Mouse (Mus musculus): ENCODE measurements around the gene Apobec1. TPM values are rescaled to one million over a fixed set of nuclear protein-coding genes. Genes with fewer than 3 reads are reported as not detected.

Apobec1 gene
- polyA plus RNA-seq, 1 experiment from 2014 or later = 8.9 TPM

DNA sequence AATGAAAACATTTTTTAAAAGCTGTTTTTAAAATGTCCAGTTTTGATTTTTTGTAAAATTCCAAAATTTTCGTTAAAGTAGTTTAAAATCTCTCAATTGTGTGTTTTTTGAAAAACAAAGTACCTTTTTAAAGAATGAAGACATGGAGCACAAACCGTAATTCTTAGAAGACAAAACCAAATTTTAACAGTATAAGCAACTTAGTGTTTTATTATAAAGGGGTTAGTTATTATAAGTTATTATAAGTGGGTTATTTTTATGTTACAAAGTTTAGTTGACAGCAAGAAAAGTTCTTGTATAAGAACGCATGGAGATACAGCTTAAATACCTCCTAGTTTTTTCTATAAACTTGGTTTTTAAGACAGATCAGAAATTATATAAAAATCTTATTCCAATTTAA, 629 bp downstream of the Apobec1 start:
- Histone ChIP-seq H3K27me3 (replicated peaks; ENCODE audit: insufficient read depth, low read length) (no peaks in the 10 kb centered on the region), H3K4me1 (ENCODE audit: insufficient read depth, low read depth, low read length) (no peaks in the 10 kb centered on the region), H3K4me2 (replicated peaks; ENCODE audit: low read depth, low read length) (peak overlapping the region; percentile 64), H3K4me3 (ENCODE audit: low read depth, low read length) (peak overlapping the region; percentile 57), H3K27ac (ENCODE audit: low read length) (0 out of 2 replicates have a peak overlapping the region, but pooled peaks have one; percentile 80), H3K9me3 (ENCODE audit: low read length) (no peaks in the 10 kb centered on the region), H3K36me3 (ENCODE audit: insufficient read depth, low read length) (no peaks in the 10 kb centered on the region), H3K9ac (replicated peaks; ENCODE audit: low read depth) (no peak overlapping the region)
- DNase-seq (ENCODE audit: low spot score) (no peak), ATAC-seq (no peak)
- TF ChIP-seq EP300 (IDR thresholded peaks at IDR 0.05) (no peak), CTCF (IDR thresholded peaks at IDR 0.05) (no peak)
- WGBS = 79% methylated on average over 3 of the region's 3 CpGs

DNA sequence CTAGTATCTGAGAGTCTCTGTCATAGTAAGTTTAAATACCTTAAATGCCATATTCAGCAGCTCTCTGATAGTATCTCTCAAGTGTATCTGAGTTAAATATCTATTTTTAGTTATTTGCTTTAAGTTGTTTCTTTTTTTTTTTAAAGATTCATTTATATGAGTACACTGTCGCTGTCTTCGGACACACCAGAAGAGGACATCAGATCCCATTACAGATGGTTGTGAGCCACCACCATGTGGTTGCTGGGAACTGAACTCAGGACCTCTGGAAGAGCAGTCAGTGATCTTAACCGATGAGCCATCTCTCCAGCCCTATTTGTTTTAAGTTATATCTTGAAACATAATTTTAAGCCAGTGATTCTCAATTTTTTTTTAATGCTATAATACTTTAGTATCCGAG, 1.2 kb downstream of the Apobec1 start:
- no peaks in the 10 kb centered on the region for H3K9me3 ChIP-seq (ENCODE audit: low read length)
- H3K9ac ChIP-seq (replicated peaks; ENCODE audit: low read depth) = no peak overlapping the region
- 81% methylated on average over 4 of the region's 4 CpGs for WGBS
- H3K4me3 ChIP-seq (ENCODE audit: low read depth, low read length) = no peak overlapping the region
- ATAC-seq (no peak), DNase-seq (ENCODE audit: low spot score) (no peak)
- H3K27me3 ChIP-seq (replicated peaks; ENCODE audit: insufficient read depth, low read length) = no peaks in the 10 kb centered on the region
- no peak overlapping the region for H3K27ac ChIP-seq (ENCODE audit: low read length)
- TF ChIP-seq CTCF (IDR thresholded peaks at IDR 0.05) (no peak), EP300 (IDR thresholded peaks at IDR 0.05) (no peak)
- H3K4me1 ChIP-seq (ENCODE audit: insufficient read depth, low read depth, low read length) = no peaks in the 10 kb centered on the region
- H3K36me3 ChIP-seq (ENCODE audit: insufficient read depth, low read length) = no peaks in the 10 kb centered on the region
- H3K4me2 ChIP-seq (replicated peaks; ENCODE audit: low read depth, low read length) = no peak overlapping the region

DNA sequence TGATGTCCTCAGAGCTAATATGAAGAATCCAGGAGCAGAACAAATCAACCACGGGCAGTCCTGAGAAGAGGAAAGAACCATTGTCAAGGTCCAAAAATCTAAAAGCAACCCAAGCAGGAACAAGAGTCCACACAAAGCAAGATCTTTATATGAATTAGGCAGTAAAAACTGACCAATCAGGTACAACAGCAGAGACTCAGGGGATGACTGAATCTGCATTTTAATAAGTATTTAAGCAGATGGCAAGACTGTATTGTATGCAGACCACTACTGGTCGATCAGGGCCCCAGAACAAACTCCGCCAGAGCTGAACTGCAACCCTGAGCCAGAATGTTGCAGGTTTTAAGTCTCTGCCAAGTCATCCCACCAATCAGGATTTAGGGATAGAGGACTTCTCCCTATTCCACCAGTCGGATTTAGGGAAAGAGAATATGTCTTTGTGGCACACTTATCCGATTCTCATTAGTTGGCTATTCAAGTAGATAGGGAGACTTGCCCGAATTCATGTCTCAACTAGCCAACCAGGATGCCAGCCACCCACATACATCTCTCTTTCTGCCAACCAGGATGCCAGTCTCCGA, 2.1 kb downstream of the Apobec1 start:
- no peaks in the 10 kb centered on the region for H3K36me3 ChIP-seq (ENCODE audit: insufficient read depth, low read length)
- TF ChIP-seq CTCF (IDR thresholded peaks at IDR 0.05) (no peak), EP300 (IDR thresholded peaks at IDR 0.05) (no peak)
- H3K27ac ChIP-seq (ENCODE audit: low read length) = no peak overlapping the region
- no peaks in the 10 kb centered on the region for H3K9me3 ChIP-seq (ENCODE audit: low read length)
- no peak for DNase-seq (ENCODE audit: low spot score)
- WGBS = 75% methylated on average over 7 of the region's 7 CpGs
- no peaks in the 10 kb centered on the region for H3K27me3 ChIP-seq (replicated peaks; ENCODE audit: insufficient read depth, low read length)
- no peaks in the 10 kb centered on the region for H3K4me1 ChIP-seq (ENCODE audit: insufficient read depth, low read depth, low read length)
- H3K4me2 ChIP-seq (replicated peaks; ENCODE audit: low read depth, low read length) = no peak overlapping the region
- no peak overlapping the region for H3K4me3 ChIP-seq (ENCODE audit: low read depth, low read length)
- H3K9ac ChIP-seq (replicated peaks; ENCODE audit: low read depth) = no peak overlapping the region
- ATAC-seq = no peak

DNA sequence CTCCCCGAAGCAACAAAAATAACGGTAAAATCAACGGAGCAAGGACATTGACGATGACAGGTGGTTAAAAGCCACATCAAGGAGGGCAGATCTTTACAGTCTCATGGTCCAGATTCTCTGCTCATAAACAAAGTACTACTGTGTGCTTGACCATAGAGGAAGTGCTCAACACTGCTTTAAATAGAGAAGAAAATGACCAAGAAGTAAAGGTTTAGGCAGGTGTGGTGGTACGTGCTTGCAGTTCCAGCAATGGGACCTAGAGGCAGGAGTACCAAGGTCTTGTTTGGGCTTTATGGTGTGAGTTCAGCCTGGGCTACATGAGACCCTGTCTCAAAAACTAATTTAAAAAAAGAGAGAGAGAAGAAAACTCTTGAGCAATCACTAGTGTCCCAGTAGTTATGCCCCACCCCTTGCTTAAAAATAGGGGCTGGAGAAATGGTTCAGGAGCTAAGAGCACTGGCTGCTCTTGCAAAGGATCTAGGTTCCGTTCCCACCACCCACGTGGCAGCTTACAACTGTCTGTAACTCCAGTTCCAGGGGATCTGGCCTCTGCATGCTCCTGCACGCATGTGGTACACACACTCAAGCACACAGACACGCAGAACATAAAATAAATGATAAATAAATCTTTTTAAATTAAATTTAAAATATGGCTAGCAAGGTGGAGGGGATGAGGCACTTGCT, 3.0 kb downstream of the Apobec1 start:
- H3K9me3 ChIP-seq (ENCODE audit: low read length) = no peaks in the 10 kb centered on the region
- H3K4me3 ChIP-seq (ENCODE audit: low read depth, low read length) = no peak overlapping the region
- no peaks in the 10 kb centered on the region for H3K27me3 ChIP-seq (replicated peaks; ENCODE audit: insufficient read depth, low read length)
- no peak overlapping the region for H3K4me2 ChIP-seq (replicated peaks; ENCODE audit: low read depth, low read length)
- no peaks in the 10 kb centered on the region for H3K36me3 ChIP-seq (ENCODE audit: insufficient read depth, low read length)
- H3K27ac ChIP-seq (ENCODE audit: low read length) = no peak overlapping the region
- no peak overlapping the region for H3K9ac ChIP-seq (replicated peaks; ENCODE audit: low read depth)
- ATAC-seq (no peak), DNase-seq (ENCODE audit: low spot score) (no peak)
- TF ChIP-seq EP300 (IDR thresholded peaks at IDR 0.05) (no peak), CTCF (IDR thresholded peaks at IDR 0.05) (no peak)
- WGBS = 80% methylated on average over 9 of the region's 9 CpGs
- no peaks in the 10 kb centered on the region for H3K4me1 ChIP-seq (ENCODE audit: insufficient read depth, low read depth, low read length)

DNA sequence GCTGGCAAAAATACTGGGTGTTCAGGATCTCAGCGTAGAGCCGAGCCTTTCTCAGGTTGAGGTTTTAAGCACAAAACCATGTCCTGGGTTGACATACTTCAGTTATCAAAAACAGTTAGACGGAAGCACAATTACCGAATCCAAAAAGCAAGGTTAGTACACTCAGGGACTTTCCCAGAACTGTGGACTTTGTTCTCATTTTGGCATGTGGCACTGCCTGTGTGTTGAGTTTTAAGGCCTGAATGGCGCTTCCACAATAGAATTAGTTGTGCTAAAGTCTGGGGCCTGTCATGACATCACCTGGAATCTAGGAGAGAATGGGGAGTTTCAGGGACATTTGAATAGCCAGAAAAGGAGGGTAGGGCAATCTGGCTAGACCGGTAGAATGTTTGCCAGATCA, 3.8 kb downstream of the Apobec1 start:
- no peak overlapping the region for H3K4me2 ChIP-seq (replicated peaks; ENCODE audit: low read depth, low read length)
- no peaks in the 10 kb centered on the region for H3K36me3 ChIP-seq (ENCODE audit: insufficient read depth, low read length)
- DNase-seq (ENCODE audit: low spot score) = no peak
- 84% methylated on average over 6 of the region's 6 CpGs for WGBS
- no peaks in the 10 kb centered on the region for H3K4me1 ChIP-seq (ENCODE audit: insufficient read depth, low read depth, low read length)
- TF ChIP-seq CTCF (IDR thresholded peaks at IDR 0.05) = no peak
- no peak for TF ChIP-seq EP300 (IDR thresholded peaks at IDR 0.05)
- H3K27ac ChIP-seq (ENCODE audit: low read length) = no peak overlapping the region
- H3K4me3 ChIP-seq (ENCODE audit: low read depth, low read length) = no peak overlapping the region
- H3K9me3 ChIP-seq (ENCODE audit: low read length) = no peaks in the 10 kb centered on the region
- no peak for ATAC-seq
- H3K9ac ChIP-seq (replicated peaks; ENCODE audit: low read depth) = no peak overlapping the region
- no peaks in the 10 kb centered on the region for H3K27me3 ChIP-seq (replicated peaks; ENCODE audit: insufficient read depth, low read length)

DNA sequence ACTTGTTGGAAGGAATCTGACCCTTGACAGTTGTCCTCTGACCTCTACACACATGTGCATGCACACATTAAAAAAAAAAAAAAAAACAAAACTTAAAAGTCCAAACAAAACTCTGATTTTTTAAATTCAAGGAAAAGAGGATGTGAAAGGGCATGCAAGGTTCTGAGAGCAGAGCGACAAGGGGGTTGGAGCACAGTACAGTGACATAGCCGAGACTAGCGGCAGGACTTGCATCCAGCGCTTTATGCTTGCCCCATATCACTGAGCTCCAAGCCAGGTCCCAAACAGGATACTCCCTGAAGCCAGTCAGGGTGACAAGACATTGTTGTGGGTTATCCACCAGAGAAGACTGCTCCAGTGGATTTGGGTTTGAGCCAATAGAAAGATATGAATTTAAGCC, 4.2 kb downstream of the Apobec1 start:
- Histone ChIP-seq H3K4me3 (ENCODE audit: low read depth, low read length) (no peak overlapping the region), H3K27ac (ENCODE audit: low read length) (no peak overlapping the region), H3K9me3 (ENCODE audit: low read length) (no peaks in the 10 kb centered on the region), H3K4me1 (ENCODE audit: insufficient read depth, low read depth, low read length) (no peaks in the 10 kb centered on the region), H3K4me2 (replicated peaks; ENCODE audit: low read depth, low read length) (no peak overlapping the region), H3K36me3 (ENCODE audit: insufficient read depth, low read length) (no peaks in the 10 kb centered on the region), H3K9ac (replicated peaks; ENCODE audit: low read depth) (no peak overlapping the region), H3K27me3 (replicated peaks; ENCODE audit: insufficient read depth, low read length) (no peaks in the 10 kb centered on the region)
- no peak for ATAC-seq
- WGBS = 86% methylated on average over 4 of the region's 4 CpGs
- no peak for DNase-seq (ENCODE audit: low spot score)
- no peak for TF ChIP-seq CTCF (IDR thresholded peaks at IDR 0.05)
- no peak for TF ChIP-seq EP300 (IDR thresholded peaks at IDR 0.05)
